Mouse (Mus musculus): Measurements from ENCODE around the gene Pcdh9.

- TF ChIP-seq CTCF (IDR thresholded peaks at IDR 0.05; ENCODE audit: low read depth, low read length) (no peak), POLR2A (IDR thresholded peaks at IDR 0.05; ENCODE audit: extremely low read depth, insufficient read depth, low read length) (no peak)
Measured at GRCm38 (mm10) chr14:93472494-93472893, 418.0 kb downstream of the Pcdh9 start.

All from liver, adult 2 months (tissue).